Mouse (Mus musculus): ENCODE measurements around the gene Akt3.

Gene Akt3

GRCm38 (mm10) chr1:177051366-177051963 lies 206.5 kb downstream of the Akt3 start:
- no peak for DNase-seq (ENCODE audit: low spot score)

GRCm38 (mm10) chr1:177048773-177049172 lies 209.2 kb downstream of the Akt3 start:
- peak; percentile 44 for DNase-seq (ENCODE audit: low spot score)

- DNase-seq (ENCODE audit: low spot score): no peak
Observed at GRCm38 (mm10) chr1:177046963-177047362, 211.0 kb downstream of the Akt3 start.

GRCm38 (mm10) chr1:177045885-177046284 lies 212.1 kb downstream of the Akt3 start:
- DNase-seq (ENCODE audit: low spot score): peak; percentile 98

- no peak for DNase-seq (ENCODE audit: low spot score)
Observed at GRCm38 (mm10) chr1:177040058-177040457, 217.9 kb downstream of the Akt3 start.

GRCm38 (mm10) chr1:177039093-177039674 lies 218.8 kb downstream of the Akt3 start:
- no peak for DNase-seq (ENCODE audit: low spot score)

- no peak for DNase-seq (ENCODE audit: low spot score)
Observed at GRCm38 (mm10) chr1:177038383-177038782, 219.6 kb downstream of the Akt3 start.

GRCm38 (mm10) chr1:177035460-177035859 lies 222.5 kb downstream of the Akt3 start:
- DNase-seq (ENCODE audit: low spot score): no peak

- no peak for DNase-seq (ENCODE audit: low spot score)
Observed at GRCm38 (mm10) chr1:177032233-177032632, 225.8 kb downstream of the Akt3 start.

- no peak for DNase-seq (ENCODE audit: low spot score)
Observed at GRCm38 (mm10) chr1:177031196-177031595, 226.8 kb downstream of the Akt3 start.

- DNase-seq (ENCODE audit: low spot score): peak; percentile 33
Observed at GRCm38 (mm10) chr1:177030669-177031068, 227.3 kb downstream of the Akt3 start.

GRCm38 (mm10) chr1:177029032-177029431 lies 229.0 kb downstream of the Akt3 start:
- no peak for DNase-seq (ENCODE audit: low spot score)

- no peak for DNase-seq (ENCODE audit: low spot score)
Observed at GRCm38 (mm10) chr1:177027706-177028105, 230.3 kb downstream of the Akt3 start.

GRCm38 (mm10) chr1:177022751-177023150 lies 235.3 kb downstream of the Akt3 start:
- no peak for DNase-seq (ENCODE audit: low spot score)

GRCm38 (mm10) chr1:177019668-177020067 lies 238.3 kb downstream of the Akt3 start:
- DNase-seq (ENCODE audit: low spot score): no peak

- DNase-seq (ENCODE audit: low spot score): no peak
Observed at GRCm38 (mm10) chr1:177018750-177019149, 239.3 kb downstream of the Akt3 start.

GRCm38 (mm10) chr1:177016729-177017128 lies 241.3 kb downstream of the Akt3 start:
- no peak for DNase-seq (ENCODE audit: low spot score)

GRCm38 (mm10) chr1:177015917-177016316 lies 242.1 kb downstream of the Akt3 start:
- no peak for DNase-seq (ENCODE audit: low spot score)

GRCm38 (mm10) chr1:177014921-177015439 lies 243.0 kb downstream of the Akt3 start:
- DNase-seq (ENCODE audit: low spot score): peak; percentile 70

GRCm38 (mm10) chr1:177014346-177014745 lies 243.7 kb downstream of the Akt3 start:
- DNase-seq (ENCODE audit: low spot score): peak; percentile 64

- DNase-seq (ENCODE audit: low spot score): peak; percentile 96
Observed at GRCm38 (mm10) chr1:177013776-177014175, 244.2 kb downstream of the Akt3 start.

GRCm38 (mm10) chr1:177013313-177013712 lies 244.7 kb downstream of the Akt3 start:
- DNase-seq (ENCODE audit: low spot score): no peak

- peak; percentile 37 for DNase-seq (ENCODE audit: low spot score)
Observed at GRCm38 (mm10) chr1:177012774-177013173, 245.2 kb downstream of the Akt3 start.

- DNase-seq (ENCODE audit: low spot score): no peak
Observed at GRCm38 (mm10) chr1:177011688-177012087, 246.3 kb downstream of the Akt3 start.

Measured in adipocyte (in vitro differentiated cells).